Mouse (Mus musculus) liver, adult 2 months (tissue): ENCODE data around the gene Asic3.

Source experiments
- CTCF ChIP-seq: fragments of 200-500 bp; IDR thresholded peaks from 2 replicates; pipeline ENCODE4 v1.5.1; 2011; ENCODE audit warnings: low read depth, low read length, control low read depth
- POLR2A ChIP-seq: fragments of 200-500 bp; IDR thresholded peaks from 2 replicates; pipeline ENCODE4 v1.6.1; 2011; ENCODE audit warnings: low read length, control low read depth; ENCODE audit not compliant: insufficient read depth; ENCODE audit errors: extremely low read depth

GRCm38 (mm10) chr5:24388246-24388915, 24.8 kb upstream of the Asic3 start:
- no peak for TF ChIP-seq POLR2A
- TF ChIP-seq CTCF = no peak
